Mouse (Mus musculus) myocyte (in vitro differentiated cells): ENCODE results near the gene Fcrl5.
"Not testable (repeated sequence)": the region's sequence is repeated elsewhere in the genome, so short reads cannot be mapped to it uniquely, and the experiment has no call there.

Experiments
- E2F4 ChIP-seq: IDR thresholded peaks from one replicate; pipeline ENCODE4 v1.6.1; 2011; ENCODE audit warnings: mild to moderate bottlenecking, control low read depth, moderate library complexity; ENCODE audit not compliant: insufficient read depth
- POLR2A ChIP-seq: IDR thresholded peaks from one replicate; pipeline ENCODE4 v1.6.1; 2011; ENCODE audit warnings: low read depth, mild to moderate bottlenecking, control low read depth, moderate library complexity; ENCODE audit not compliant: insufficient read length

DNA sequence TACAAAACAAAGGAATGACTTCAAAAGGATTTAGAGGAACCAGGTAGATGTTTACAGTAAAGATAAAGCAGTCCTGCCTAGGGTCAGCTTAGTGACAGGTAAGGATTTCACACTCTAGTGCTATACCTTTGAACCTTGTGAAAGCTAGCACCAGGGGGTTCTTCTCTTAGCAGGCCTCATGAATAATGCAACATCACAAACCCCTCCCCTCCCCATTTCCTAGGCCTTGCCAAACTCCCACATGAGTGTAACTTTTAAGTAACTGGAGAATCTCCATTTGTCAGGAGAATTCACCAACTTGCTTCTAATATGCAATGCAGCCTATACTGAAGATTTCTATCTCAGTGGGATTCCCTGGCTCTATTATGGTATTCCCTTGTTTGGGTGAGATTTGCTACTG is 43.7 kb downstream of the Fcrl5 start:
- not testable (repeated sequence) for TF ChIP-seq POLR2A, E2F4
